Mouse (Mus musculus) embryonic facial prominence, embryonic 12.5 days (tissue): ENCODE data around the gene Scn4b. TPM values are rescaled to one million over a fixed set of nuclear protein-coding genes. Genes with fewer than 3 reads are reported as not detected.

Experiments used
- ATAC-seq: fragments of 200-750 bp; cut with Nextera tagmentation; 2 replicates; pipeline ENCODE4 v1.8.0; 2017; ENCODE audit not compliant: insufficient number of reproducible peaks, insufficient read depth, low FRiP score, low TSS enrichment
- H3K27ac ChIP-seq: fragments of 300-500 bp; sonication (generic); 2 replicates; pipeline ENCODE4 v1.5.1; 2016; ENCODE audit warnings: mild to moderate bottlenecking
- H3K27me3 ChIP-seq: fragments of 300-500 bp; sonication (generic); 2 replicates; pipeline ENCODE4 v1.6.1; 2016; ENCODE audit warnings: mild to moderate bottlenecking, moderate library complexity
- H3K36me3 ChIP-seq: fragments of 300-500 bp; sonication (generic); 2 replicates; pipeline ENCODE4 v1.6.1; 2016; ENCODE audit warnings: mild to moderate bottlenecking
- H3K4me1 ChIP-seq: fragments of 300-500 bp; sonication (generic); 2 replicates; pipeline ENCODE4 v1.6.1; 2016
- H3K4me2 ChIP-seq: fragments of 300-500 bp; sonication (generic); replicated peaks from 2 replicates; pipeline ENCODE4 v1.6.1; 2016; ENCODE audit warnings: mild to moderate bottlenecking, moderate library complexity
- H3K4me3 ChIP-seq: fragments of 300-500 bp; sonication (generic); 2 replicates; pipeline ENCODE4 v1.5.1; 2016; ENCODE audit warnings: mild to moderate bottlenecking
- H3K9ac ChIP-seq: fragments of 300-500 bp; sonication (generic); 2 replicates; pipeline ENCODE4 v1.6.1; 2016; ENCODE audit warnings: mild to moderate bottlenecking, moderate library complexity
- H3K9me3 ChIP-seq: fragments of 300-500 bp; sonication (generic); 2 replicates; pipeline ENCODE4 v1.6.1; 2016; ENCODE audit warnings: mild to moderate bottlenecking, moderate library complexity
- WGBS: fragments of 180-500 bp; shearing (Covaris S2); methylation state at CpG from one replicate; pipeline ENCODE4 v1.1.7; 2016; 5-methylcytosine and 5-hydroxymethylcytosine counted together
- polyA plus RNA-seq: library from polyadenylated mRNA; unstranded; fragments of >200 nt; fragmentation: Nextera tagmentation; extraction: Ambion mirVana; gene quantifications from 2 replicates; pipeline ENCODE4 v1.2.1, GENCODE M21; 2016

Scn4b gene
- 0.35 and 0.41 TPM in 2 replicates for polyA plus RNA-seq

DNA sequence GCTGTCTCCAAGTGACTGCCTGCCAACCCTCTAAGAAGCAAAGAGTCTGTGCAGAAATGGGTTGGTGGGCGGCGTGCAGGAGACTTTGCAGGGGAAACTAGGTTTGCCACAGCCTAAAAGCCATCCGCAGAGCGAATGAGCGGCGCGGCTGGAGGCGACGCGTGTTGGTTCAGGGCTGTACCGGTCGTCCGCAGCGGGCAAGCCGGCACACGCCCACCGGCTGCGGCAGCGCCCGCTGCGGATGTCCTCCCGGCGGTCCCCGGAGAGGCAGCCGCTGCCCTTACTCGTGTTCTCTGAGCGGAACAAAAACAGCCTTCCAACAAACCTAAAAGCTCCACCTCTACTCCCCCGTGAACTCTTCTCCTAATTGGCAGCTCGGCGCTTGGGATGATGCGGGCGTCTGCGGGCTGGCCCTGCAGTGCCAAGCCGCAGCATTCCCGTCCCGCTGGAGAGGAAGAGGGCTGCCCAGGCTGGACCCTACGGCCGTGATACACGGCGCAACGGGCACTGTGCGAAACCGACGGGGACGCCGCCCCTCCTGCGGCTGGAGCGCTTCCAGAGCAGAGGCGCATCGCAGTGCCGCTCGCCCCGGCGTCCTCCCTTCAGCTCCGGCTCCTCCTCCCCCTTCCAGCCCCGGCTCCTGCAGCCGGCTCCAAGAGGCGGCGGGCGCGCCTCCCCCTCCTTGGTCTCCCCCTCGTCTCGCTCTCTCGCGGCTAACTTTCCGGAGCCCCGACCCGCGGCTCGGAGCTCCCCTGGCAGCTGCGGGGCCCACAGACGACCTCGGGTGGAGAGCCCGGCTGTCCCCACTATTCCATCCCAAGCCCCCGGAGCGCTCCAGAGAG lies at the start of gene Scn4b:
TSS of gene Scn4b (plus strand) at position 205 of the 842 bp plus-strand sequence.
- peak within 1 kb of the TSS; percentile 52 for H3K9ac ChIP-seq
- no peaks in the 10 kb centered on the region for H3K9me3 ChIP-seq
- WGBS, result under 1% methylated on average over 76 of the region's 76 CpGs
- H3K4me1 ChIP-seq, result peaks cover 28% of the 10 kb centered on the region
- ATAC-seq, result no peak
- no peaks in the 10 kb centered on the region for H3K36me3 ChIP-seq
- H3K27ac ChIP-seq, result no peak within 1 kb of the TSS
- peak within 1 kb of the TSS; percentile 95 for H3K4me2 ChIP-seq
- peak within 1 kb of the TSS; percentile 52 for H3K4me3 ChIP-seq
- peaks cover 91% of the 10 kb centered on the region for H3K27me3 ChIP-seq

DNA sequence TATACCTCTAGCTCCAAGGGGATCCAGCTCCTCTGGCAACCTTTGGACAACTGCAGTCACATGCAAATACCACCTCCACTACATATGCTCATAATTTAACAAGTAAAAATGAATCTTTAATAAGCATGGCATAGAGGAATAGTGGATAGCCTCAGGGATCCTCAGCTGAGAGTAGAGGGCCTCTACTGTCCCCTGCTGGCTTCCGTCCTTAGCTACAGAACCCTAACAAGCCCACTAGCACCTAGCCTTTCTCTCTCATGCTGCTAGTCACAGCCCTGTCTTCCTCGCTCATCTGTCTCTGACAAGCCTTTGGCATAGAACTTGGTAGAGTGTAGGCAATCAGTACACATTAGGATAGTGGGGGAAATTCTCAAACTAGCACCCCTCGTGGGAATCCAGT lies 47.4 kb upstream of the Scn4b start:
- Histone ChIP-seq H3K4me3 (no peak overlapping the region), H3K4me2 (no peak overlapping the region), H3K36me3 (no peaks in the 10 kb centered on the region), H3K27me3 (0 out of 2 replicates have a peak, but pooled peaks cover 2% of the 10 kb centered on the region), H3K9me3 (no peaks in the 10 kb centered on the region), H3K9ac (no peak overlapping the region), H3K27ac (no peak overlapping the region), H3K4me1 (no peaks in the 10 kb centered on the region)
- ATAC-seq, result no peak
- WGBS, result 70% methylated on average over 3 of the region's 3 CpGs

DNA sequence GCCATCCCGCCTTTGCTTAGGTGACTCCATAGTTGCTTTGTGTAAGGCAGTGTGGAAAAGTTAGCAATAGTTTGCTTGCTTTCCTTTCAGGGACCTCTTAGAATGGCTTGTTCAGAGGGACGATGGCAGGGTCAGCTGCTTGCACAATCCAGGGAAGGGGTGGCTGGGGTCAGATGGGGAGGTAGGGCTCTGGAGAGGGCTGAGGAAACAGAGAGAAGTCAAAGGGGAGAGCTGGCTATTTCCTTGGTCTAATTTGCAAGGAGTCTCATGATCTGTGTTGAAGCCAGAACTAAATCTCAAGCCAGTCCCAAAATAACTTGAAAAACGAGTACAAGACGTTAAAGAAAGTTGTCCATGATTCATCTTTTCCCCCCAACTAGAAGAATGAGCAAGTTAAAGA lies 45.6 kb upstream of the Scn4b start:
- Histone ChIP-seq H3K4me1 (no peaks in the 10 kb centered on the region), H3K27me3 (no peaks in the 10 kb centered on the region), H3K9ac (no peak overlapping the region), H3K9me3 (no peaks in the 10 kb centered on the region), H3K36me3 (no peaks in the 10 kb centered on the region), H3K4me2 (no peak overlapping the region), H3K27ac (no peak overlapping the region), H3K4me3 (no peak overlapping the region)
- WGBS, result 67% methylated on average over 4 of the region's 4 CpGs
- ATAC-seq, result no peak

DNA sequence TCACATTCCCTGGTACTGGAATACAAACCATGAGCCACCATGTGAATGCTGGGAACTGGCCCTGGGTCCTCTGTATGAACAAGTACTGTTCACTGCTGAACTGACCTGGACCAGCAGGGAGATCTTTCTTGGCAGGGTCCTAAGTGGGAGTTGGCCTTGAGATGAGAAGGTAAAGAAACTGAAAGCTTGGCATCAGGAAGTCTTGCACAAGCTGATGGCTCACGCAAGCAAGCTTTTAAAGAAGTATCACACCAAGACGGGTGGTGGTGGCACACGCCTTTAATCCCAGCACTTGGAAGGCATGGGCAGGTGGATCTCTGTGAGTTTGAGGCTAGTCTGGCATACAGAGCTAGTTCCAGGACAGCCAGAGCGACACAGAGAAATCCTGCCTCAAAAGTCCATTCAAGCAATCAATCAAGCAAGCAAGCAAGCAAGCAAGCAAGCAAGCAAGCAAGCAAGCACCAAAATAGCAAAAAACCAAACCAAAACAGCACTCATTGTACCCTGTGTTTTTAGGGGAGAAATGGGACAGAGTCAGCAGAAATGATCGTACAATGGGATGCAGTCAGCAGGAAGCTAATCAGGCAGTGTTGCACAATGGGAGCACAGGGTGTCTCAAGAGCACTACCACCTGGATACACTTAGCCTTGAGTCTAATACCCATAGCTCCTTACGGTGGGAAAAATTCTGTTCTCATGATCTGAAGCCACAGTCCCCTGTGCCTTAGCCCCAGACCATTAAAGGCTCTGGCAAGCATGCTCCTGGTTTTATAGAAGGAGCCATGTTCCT lies 42.9 kb upstream of the Scn4b start:
- Histone ChIP-seq H3K9ac (no peak overlapping the region), H3K9me3 (no peaks in the 10 kb centered on the region), H3K4me1 (no peaks in the 10 kb centered on the region), H3K4me3 (no peak overlapping the region), H3K4me2 (no peak overlapping the region), H3K27me3 (no peaks in the 10 kb centered on the region), H3K36me3 (no peaks in the 10 kb centered on the region), H3K27ac (no peak overlapping the region)
- no peak for ATAC-seq
- WGBS, result 72% methylated on average over 6 of the region's 6 CpGs

DNA sequence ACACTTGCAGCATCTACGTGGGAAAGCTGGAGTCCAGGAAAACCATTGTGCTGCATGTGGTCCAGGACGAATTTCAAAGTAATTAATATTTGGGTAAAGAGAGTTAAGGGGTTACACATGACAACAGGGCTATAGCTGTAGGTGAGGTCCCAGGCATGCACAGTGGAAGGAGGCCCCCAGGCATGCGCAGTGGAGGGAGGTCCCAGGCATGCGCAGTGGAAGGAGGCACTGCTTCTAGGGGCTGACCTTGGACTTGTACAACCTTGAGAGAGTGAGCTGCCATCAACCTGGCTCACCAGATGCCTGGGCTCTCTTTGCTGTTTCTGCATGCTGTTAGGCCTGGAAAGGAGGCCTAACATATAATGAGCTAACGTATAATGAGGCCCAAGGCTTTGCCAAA lies 40.3 kb upstream of the Scn4b start:
- Histone ChIP-seq H3K4me2 (no peak overlapping the region), H3K4me1 (no peaks in the 10 kb centered on the region), H3K27me3 (no peaks in the 10 kb centered on the region), H3K27ac (no peak overlapping the region), H3K4me3 (no peak overlapping the region), H3K36me3 (no peaks in the 10 kb centered on the region), H3K9ac (no peak overlapping the region), H3K9me3 (no peaks in the 10 kb centered on the region)
- WGBS, result 90% methylated on average over 5 of the region's 5 CpGs
- ATAC-seq, result no peak

DNA sequence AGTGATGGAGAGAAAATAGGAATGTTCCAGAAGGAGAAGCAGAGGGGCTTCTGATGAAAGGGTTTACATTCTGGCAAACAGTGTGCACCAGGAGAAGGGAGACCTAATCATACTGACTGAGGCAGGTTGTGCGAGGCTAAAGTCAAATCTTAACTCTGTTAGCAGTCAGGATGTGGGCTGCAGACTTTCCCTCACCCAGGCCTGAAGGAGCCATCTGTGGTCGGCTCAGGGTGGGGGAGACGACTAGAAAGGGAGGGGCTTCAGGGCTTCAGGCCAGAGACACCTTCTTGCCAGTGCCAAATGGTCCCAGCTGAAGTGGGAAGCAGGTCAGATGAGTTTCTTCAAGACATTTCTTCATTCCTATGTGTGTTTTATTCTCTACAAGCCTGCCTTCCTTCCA lies 39.8 kb upstream of the Scn4b start:
- H3K9me3 ChIP-seq, result no peaks in the 10 kb centered on the region
- no peaks in the 10 kb centered on the region for H3K27me3 ChIP-seq
- no peaks in the 10 kb centered on the region for H3K36me3 ChIP-seq
- 58% methylated on average over 3 of the region's 3 CpGs for WGBS
- no peaks in the 10 kb centered on the region for H3K4me1 ChIP-seq
- H3K4me3 ChIP-seq, result no peak overlapping the region
- H3K4me2 ChIP-seq, result no peak overlapping the region
- no peak overlapping the region for H3K9ac ChIP-seq
- no peak for ATAC-seq
- H3K27ac ChIP-seq, result no peak overlapping the region

DNA sequence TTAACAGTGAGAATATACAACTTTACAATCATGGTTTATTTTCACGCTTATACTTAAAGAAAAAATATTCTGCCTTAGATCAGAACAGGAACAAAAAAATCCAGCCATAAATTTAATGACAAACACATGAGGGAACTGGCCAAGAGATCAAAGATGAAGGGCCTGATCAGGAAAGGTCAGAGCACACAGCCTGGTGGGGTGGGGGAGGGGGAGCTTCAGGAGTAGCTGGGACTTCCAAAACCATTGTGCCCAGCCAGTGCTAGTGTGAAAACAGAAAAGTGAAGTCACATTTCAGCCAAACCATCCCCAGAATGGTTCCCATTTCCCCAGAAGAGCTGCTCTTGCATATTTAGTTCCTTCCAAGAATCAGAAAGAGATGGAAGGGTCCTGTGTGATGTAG lies 35.7 kb upstream of the Scn4b start:
- Histone ChIP-seq H3K27me3 (no peaks in the 10 kb centered on the region), H3K9me3 (no peaks in the 10 kb centered on the region), H3K36me3 (no peaks in the 10 kb centered on the region), H3K4me3 (no peak overlapping the region), H3K4me2 (no peak overlapping the region), H3K27ac (no peak overlapping the region), H3K9ac (no peak overlapping the region), H3K4me1 (no peaks in the 10 kb centered on the region)
- WGBS, result 45% methylated on average over 1 of the region's 1 CpGs
- no peak for ATAC-seq

DNA sequence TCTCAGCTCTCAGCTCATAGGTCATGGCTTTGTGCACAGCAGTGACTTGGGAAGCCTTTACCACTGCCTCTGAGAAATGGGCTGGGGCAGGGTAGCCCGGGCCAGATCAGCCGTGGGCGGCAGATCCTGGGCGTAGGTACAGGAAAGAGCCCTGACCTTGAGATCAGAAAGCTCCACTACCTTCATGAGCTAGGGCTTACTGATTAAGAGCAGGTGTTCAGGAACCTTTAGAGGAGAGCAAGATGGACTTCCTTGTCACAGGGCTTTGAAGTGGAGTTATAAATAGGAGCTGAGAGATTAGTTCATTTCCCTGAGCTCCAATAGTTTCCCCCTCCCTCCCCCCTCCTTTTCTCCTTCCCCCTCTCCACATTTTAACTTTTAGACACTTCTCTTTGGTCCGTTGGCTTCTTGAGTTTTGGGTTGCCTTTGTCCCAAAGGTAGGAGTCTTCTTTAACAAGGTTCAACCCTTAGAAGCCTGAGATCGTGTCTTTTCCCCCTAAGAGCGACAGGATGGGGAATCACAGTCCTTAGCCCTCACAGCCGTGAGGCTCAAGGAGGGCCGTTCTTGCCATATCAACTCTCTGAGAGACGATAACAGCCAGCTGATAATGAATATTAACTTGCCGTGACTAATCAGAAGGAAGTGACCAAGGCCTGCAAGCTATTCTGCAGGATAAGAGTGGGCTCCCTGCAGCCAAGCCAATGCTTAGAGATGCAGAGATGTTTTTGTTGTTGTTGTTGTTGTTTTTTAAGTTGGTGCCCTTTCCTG lies 34.8 kb upstream of the Scn4b start:
- no peak overlapping the region for H3K4me2 ChIP-seq
- H3K27me3 ChIP-seq, result no peaks in the 10 kb centered on the region
- H3K9me3 ChIP-seq, result no peaks in the 10 kb centered on the region
- H3K4me3 ChIP-seq, result no peak overlapping the region
- H3K4me1 ChIP-seq, result no peaks in the 10 kb centered on the region
- no peak overlapping the region for H3K27ac ChIP-seq
- no peak overlapping the region for H3K9ac ChIP-seq
- ATAC-seq, result no peak
- 42% methylated on average over 11 of the region's 11 CpGs for WGBS
- no peaks in the 10 kb centered on the region for H3K36me3 ChIP-seq

DNA sequence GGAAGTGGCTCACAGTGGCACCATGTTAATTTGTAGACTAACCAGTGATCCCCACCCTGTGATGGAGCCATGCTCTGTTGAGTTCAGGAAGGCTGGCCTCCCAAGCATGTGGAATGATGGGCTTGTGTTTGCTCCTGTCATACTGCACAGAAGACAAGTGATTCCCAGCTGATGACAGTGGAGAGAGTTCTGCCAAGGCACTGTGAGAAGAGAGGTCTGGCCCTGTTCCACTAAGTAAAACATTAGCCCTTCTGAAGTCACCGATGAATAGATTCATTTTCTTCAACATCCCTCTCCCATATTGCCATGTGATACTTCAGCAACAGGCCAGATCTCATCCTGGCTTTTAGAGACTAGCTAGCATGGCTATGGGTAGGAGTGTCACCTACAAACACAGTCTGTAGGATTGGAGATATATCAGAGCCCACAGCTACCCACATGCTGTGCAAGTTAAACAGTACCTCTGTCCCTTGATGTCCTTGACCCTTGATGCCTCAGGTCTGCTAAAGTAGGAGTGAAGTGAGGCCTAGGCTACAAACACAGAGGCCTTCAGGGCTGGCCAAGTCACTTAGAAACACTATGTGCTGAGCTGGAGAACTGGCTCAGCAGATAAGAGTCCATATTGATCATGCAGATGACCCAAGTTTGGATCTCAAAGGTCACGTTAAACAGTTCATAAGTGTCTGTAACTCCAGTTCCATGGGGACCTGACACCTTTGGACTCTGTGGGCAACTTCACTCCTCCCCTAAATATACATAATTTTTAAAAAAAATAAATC lies 32.4 kb upstream of the Scn4b start:
- ATAC-seq, result no peak
- no peak overlapping the region for H3K27ac ChIP-seq
- H3K4me1 ChIP-seq, result no peaks in the 10 kb centered on the region
- H3K9ac ChIP-seq, result no peak overlapping the region
- no peaks in the 10 kb centered on the region for H3K27me3 ChIP-seq
- no peak overlapping the region for H3K4me3 ChIP-seq
- no peak overlapping the region for H3K4me2 ChIP-seq
- 81% methylated on average over 2 of the region's 2 CpGs for WGBS
- no peaks in the 10 kb centered on the region for H3K9me3 ChIP-seq
- H3K36me3 ChIP-seq, result no peaks in the 10 kb centered on the region

DNA sequence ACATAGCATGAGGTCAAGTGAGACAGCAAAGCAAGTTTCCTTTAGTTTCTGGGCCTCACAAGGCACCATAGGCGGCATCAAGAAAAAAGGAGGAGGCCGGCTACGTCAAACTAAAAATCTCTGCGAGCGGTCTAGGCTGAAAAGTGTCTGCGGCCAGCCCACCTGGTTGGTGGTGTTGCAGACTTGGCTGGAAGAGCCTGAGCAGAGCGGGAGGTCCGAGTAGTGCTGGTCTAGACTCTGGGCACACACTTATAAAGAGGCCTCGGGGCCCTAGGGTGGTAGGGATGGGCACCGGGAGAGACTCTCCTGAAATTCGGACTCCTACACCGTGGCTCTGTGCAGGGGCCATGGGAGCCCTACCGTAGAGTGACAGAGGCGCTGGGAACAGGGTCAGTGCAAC lies 22.5 kb upstream of the Scn4b start:
- H3K4me1 ChIP-seq, result peaks cover 12% of the 10 kb centered on the region
- peak overlapping the region; percentile 31; the same call in 1 of the 2 replicates for H3K9ac ChIP-seq
- H3K27ac ChIP-seq, result peak overlapping the region; percentile 58
- no peaks in the 10 kb centered on the region for H3K36me3 ChIP-seq
- H3K4me3 ChIP-seq, result peak overlapping the region; percentile 39
- peak overlapping the region; percentile 56 for H3K4me2 ChIP-seq
- 2% methylated on average over 14 of the region's 14 CpGs for WGBS
- H3K9me3 ChIP-seq, result no peaks in the 10 kb centered on the region
- H3K27me3 ChIP-seq, result no peaks in the 10 kb centered on the region
- ATAC-seq, result no peak

DNA sequence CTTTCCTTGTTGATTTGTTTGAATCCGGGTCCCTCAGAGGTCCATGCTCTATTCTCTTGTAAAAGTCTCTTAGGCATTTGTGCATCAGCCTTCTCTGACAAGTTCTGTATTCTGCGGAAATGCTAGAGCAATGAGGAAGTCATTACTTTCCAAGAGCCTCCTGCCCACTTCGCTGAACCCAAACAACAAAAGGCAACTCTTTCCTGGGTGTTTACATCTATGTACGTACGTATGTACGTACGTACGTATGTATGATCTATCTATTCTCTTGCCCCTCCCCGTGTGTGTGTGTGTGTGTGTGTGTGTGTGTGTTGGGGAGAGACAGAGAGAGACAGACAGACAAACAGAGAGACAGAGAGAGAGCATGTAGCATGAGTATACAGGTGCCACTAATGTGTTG lies 21.4 kb upstream of the Scn4b start:
- no peak overlapping the region for H3K27ac ChIP-seq
- no peak for ATAC-seq
- no peak overlapping the region for H3K4me2 ChIP-seq
- no peaks in the 10 kb centered on the region for H3K9me3 ChIP-seq
- H3K27me3 ChIP-seq, result no peaks in the 10 kb centered on the region
- no peak overlapping the region for H3K9ac ChIP-seq
- peaks cover 13% of the 10 kb centered on the region for H3K4me1 ChIP-seq
- H3K36me3 ChIP-seq, result no peaks in the 10 kb centered on the region
- WGBS, result 67% methylated on average over 9 of the region's 9 CpGs
- H3K4me3 ChIP-seq, result no peak overlapping the region
